Mouse (Mus musculus) left cerebral cortex, postnatal 4 days (tissue): ENCODE data around the gene Eps8l1. TPM values are rescaled to one million over a fixed set of nuclear protein-coding genes. Genes with fewer than 3 reads are reported as not detected.

ENCODE experiments used
- DNase-seq: peaks from one replicate; pipeline ENCODE4 v3.0.0-alpha.2; 2022
- intact Hi-C: fragments of 180-260 bp; cut with DNase I; formaldehyde crosslinking; loops from one replicate; pipeline ENCODE4 v1.15.1; 2025
- total RNA-seq, 2 experiments: library from RNA; stranded (reverse); gene quantifications; 2 replicates each; pipeline ENCODE4 v1.2.3; 2021

Gene Eps8l1
- total RNA-seq, 2 experiments from 2014 or later: 5.1 to 8.0 TPM

GRCm38 (mm10) chr7:4473940-4474339 lies 13.5 kb downstream of the Eps8l1 start:
- intact Hi-C loops: no loop called here
- no peak for DNase-seq

- DNase-seq: peak; percentile 78
- intact Hi-C loops: no loop called here
Observed at GRCm38 (mm10) chr7:4478021-4478795, 17.7 kb downstream of the Eps8l1 start.

- intact Hi-C loops: no loop called here
- no peak for DNase-seq
Observed at GRCm38 (mm10) chr7:4478796-4479291, 18.4 kb downstream of the Eps8l1 start.

GRCm38 (mm10) chr7:4479674-4480073 lies 19.2 kb downstream of the Eps8l1 start:
- intact Hi-C loops: no loop called here
- no peak for DNase-seq

- intact Hi-C loops: no loop called here
- DNase-seq: no peak
Observed at GRCm38 (mm10) chr7:4482281-4482680, 21.8 kb downstream of the Eps8l1 start.

- intact Hi-C loops: no loop called here
- no peak for DNase-seq
Observed at GRCm38 (mm10) chr7:4491308-4491707, 30.8 kb downstream of the Eps8l1 start.

- DNase-seq: no peak
Observed at GRCm38 (mm10) chr7:4492284-4493224, 32.1 kb downstream of the Eps8l1 start.

GRCm38 (mm10) chr7:4493991-4494390 lies 33.5 kb downstream of the Eps8l1 start:
- intact Hi-C loops: no loop called here
- DNase-seq: no peak

More at GRCm38 (mm10) chr7:4492284-4493224, 32.1 kb downstream of the Eps8l1 start:
- intact Hi-C loops: no loop called here

GRCm38 (mm10) chr7:4496468-4496867 lies 36.0 kb downstream of the Eps8l1 start:
- intact Hi-C loops: no loop called here
- no peak for DNase-seq

- DNase-seq: no peak
- intact Hi-C loops: no loop called here
Observed at GRCm38 (mm10) chr7:4497271-4497903, 36.9 kb downstream of the Eps8l1 start.

GRCm38 (mm10) chr7:4498251-4498650 lies 37.8 kb downstream of the Eps8l1 start:
- intact Hi-C loops: no loop called here
- DNase-seq: peak; percentile 74

GRCm38 (mm10) chr7:4499034-4499433 lies 38.6 kb downstream of the Eps8l1 start:
- no peak for DNase-seq
- intact Hi-C loops: no loop called here

- intact Hi-C loops: no loop called here
- DNase-seq: peak; percentile 58
Observed at GRCm38 (mm10) chr7:4500892-4501471, 40.5 kb downstream of the Eps8l1 start.

GRCm38 (mm10) chr7:4501558-4502397 lies 41.3 kb downstream of the Eps8l1 start, which contains the start of gene Ppp1r12c:
Gene Ppp1r12c, minus strand, starts transcription at chr7:4501680.
- DNase-seq: peak; percentile 97
- intact Hi-C loops: no loop called here

GRCm38 (mm10) chr7:4502421-4503090 lies 42.1 kb downstream of the Eps8l1 start:
- intact Hi-C loops: no loop called here
- no peak for DNase-seq

GRCm38 (mm10) chr7:4503100-4503499 lies 42.6 kb downstream of the Eps8l1 start:
- DNase-seq: no peak
- intact Hi-C loops: no loop called here

GRCm38 (mm10) chr7:4503858-4504257 lies 43.4 kb downstream of the Eps8l1 start:
- intact Hi-C loops: no loop called here
- DNase-seq: no peak

GRCm38 (mm10) chr7:4504646-4505435 lies 44.4 kb downstream of the Eps8l1 start:
- no peak for DNase-seq
- intact Hi-C loops: no loop called here
